Mouse (Mus musculus) liver, postnatal 0 days (tissue): ENCODE measurements at regions not wholly inside any gene's neighbourhood (a gene's known extent, or its start where the extent isn't known, plus 50 kb on each side); places are given as distances from the start of the nearest gene placed in this dataset.

Experiments used
- ATAC-seq: fragments of 200-750 bp; cut with Nextera tagmentation; 2 replicates; pipeline ENCODE4 v1.8.0; 2017; ENCODE audit warnings: mild to moderate bottlenecking, moderate library complexity
- DNase-seq: peaks from one replicate; pipeline ENCODE4 v3.0.0-alpha.2; 2016
- H3K27ac ChIP-seq: fragments of 300-500 bp; sonication (generic); 2 replicates; pipeline ENCODE4 v1.5.1; 2014; ENCODE audit warnings: antibody characterized with exemption, moderate library complexity, mild to moderate bottlenecking, low read depth
- H3K27me3 ChIP-seq: fragments of 300-500 bp; sonication (generic); 2 replicates; pipeline ENCODE4 v1.6.1; 2014; ENCODE audit warnings: low read length, control low read depth, mixed read lengths; ENCODE audit not compliant: insufficient read depth
- H3K36me3 ChIP-seq: fragments of 300-500 bp; sonication (generic); replicated peaks from 2 replicates; pipeline ENCODE4 v1.6.1; 2014; ENCODE audit warnings: mild to moderate bottlenecking, control low read depth, low read length, moderate library complexity, mixed read lengths; ENCODE audit not compliant: insufficient read depth
- H3K4me1 ChIP-seq: fragments of 300-500 bp; sonication (generic); 2 replicates; pipeline ENCODE4 v1.6.1; 2014; ENCODE audit warnings: antibody characterized with exemption, mild to moderate bottlenecking, control low read depth; ENCODE audit not compliant: insufficient read depth
- H3K4me2 ChIP-seq: fragments of 300-500 bp; sonication (generic); 2 replicates; pipeline ENCODE4 v1.6.1; 2014; ENCODE audit warnings: low read depth, mild to moderate bottlenecking, low read length, moderate library complexity, mixed read lengths
- H3K4me3 ChIP-seq: fragments of 300-500 bp; sonication (generic); 2 replicates; pipeline ENCODE4 v1.5.1; 2014; ENCODE audit warnings: low read depth, low read length
- H3K9ac ChIP-seq: fragments of 300-500 bp; sonication (generic); replicated peaks from 2 replicates; pipeline ENCODE4 v1.6.1; 2014; ENCODE audit warnings: mild to moderate bottlenecking, moderate library complexity
- H3K9me3 ChIP-seq: fragments of 300-500 bp; sonication (generic); 2 replicates; pipeline ENCODE4 v1.6.1; 2016; ENCODE audit warnings: mild to moderate bottlenecking, control low read depth, low read length, mixed read lengths
- CTCF ChIP-seq: sonication (generic); IDR thresholded peaks from 2 replicates; pipeline ENCODE4 v1.5.1; 2016; ENCODE audit warnings: antibody characterized with exemption, low read depth
- EP300 ChIP-seq: IDR thresholded peaks from 2 replicates; pipeline ENCODE4 v1.6.1; 2016; ENCODE audit warnings: antibody characterized with exemption, low read depth, mild to moderate bottlenecking
- WGBS: fragments of 180-500 bp; shearing (Covaris S2); extraction: QIAGEN DNeasy Blood & Tissue Kit; methylation state at CpG from one replicate; pipeline ENCODE4 v1.1.7; 2014; ENCODE audit not compliant: insufficient replicate concordance; 5-methylcytosine and 5-hydroxymethylcytosine counted together

DNA sequence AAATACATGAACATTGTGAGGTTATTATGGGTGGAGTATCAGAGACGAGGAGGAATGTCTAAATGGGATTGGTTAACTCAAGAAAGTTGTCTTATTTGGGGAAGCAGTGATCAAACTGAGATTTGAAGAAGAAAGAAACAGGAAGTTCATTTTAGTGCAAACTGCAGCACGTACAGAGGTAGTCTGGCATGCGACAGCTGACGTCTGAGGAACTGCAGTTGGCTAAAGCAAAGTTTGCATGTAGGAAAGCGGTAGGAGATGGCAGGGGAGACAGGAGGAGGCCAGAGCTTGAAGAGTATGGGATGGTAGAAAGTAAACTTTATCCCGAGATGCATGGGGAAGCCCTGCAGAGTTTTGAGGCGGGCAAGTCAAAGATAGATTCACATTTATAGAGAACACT, 66.5 kb upstream of the Xpr1 start:
- ATAC-seq (no peak), DNase-seq (no peak)
- H3K9ac ChIP-seq = no peak overlapping the region
- H3K4me1 ChIP-seq = no peaks in the 10 kb centered on the region
- no peak for TF ChIP-seq CTCF
- no peak overlapping the region for H3K27ac ChIP-seq
- no peak overlapping the region for H3K4me3 ChIP-seq
- no peaks in the 10 kb centered on the region for H3K27me3 ChIP-seq
- WGBS = 44% methylated on average over 7 of the region's 7 CpGs
- no peaks in the 10 kb centered on the region for H3K36me3 ChIP-seq
- H3K4me2 ChIP-seq = no peak overlapping the region
- H3K9me3 ChIP-seq = no peaks in the 10 kb centered on the region

DNA sequence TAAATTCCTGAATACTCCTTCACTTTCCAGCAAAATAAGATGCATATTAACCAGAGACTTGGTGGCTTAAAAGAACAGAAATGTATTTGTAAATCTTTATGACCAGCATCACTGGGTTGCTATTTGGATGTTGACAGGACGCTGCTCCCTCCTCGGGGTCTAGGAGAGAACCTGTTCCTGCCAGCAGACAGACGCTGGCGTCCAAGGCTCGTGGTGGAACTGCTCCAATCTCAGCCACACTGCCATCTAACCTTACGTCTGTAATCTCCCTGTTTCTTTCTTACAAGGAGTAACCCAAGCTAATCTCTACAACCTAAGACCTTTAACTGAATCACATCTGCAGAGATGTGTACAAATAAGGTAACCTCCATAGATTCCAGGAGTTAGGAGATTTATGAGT, 70.1 kb upstream of the Acbd6 start:
- H3K4me3 ChIP-seq = no peak overlapping the region
- ATAC-seq = no peak

DNA sequence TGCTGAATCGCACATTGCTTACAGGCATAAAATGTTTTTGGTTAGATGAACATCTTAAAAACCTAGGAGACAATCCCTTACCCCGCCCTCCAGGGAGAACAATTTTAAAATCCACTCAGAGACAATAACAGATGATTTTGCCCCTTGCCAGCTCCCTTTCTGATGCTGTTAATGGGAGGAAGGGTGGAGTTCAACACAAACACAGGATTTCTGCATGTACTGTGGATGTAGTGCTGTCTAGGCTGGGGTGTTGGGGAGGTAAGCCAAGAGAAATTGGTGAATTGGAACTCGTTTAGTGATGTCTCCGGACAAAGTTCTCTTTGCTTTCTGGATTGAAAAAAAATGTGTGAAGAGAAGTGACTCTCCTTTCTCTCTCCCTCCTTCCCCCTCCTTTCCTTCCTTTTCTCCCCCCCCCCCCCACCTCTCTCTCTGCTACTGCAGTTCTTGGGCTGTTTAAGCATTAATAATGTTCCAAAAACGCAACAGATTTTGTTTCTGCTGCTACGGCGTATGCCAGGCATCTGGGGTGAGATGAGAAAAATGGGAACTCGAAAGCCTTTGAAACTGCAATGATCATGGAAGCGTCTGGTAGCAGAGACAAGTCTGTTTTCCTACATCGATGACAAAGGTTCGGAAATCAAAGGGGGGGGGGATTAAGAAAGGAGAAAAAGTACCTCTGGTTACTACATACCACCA, 68.8 kb upstream of the Acbd6 start:
- H3K9ac ChIP-seq = no peak overlapping the region
- H3K9me3 ChIP-seq = no peaks in the 10 kb centered on the region
- TF ChIP-seq CTCF (no peak), EP300 (no peak)
- DNase-seq (no peak), ATAC-seq (no peak)
- H3K27ac ChIP-seq = no peak overlapping the region
- no peaks in the 10 kb centered on the region for H3K36me3 ChIP-seq
- H3K4me1 ChIP-seq = no peaks in the 10 kb centered on the region
- H3K4me2 ChIP-seq = no peak overlapping the region
- H3K4me3 ChIP-seq = no peak overlapping the region
- 70% methylated on average over 11 of the region's 11 CpGs for WGBS
- H3K27me3 ChIP-seq = no peaks in the 10 kb centered on the region

More for the DNA sequence above, 70.1 kb upstream of the Acbd6 start:
- Histone ChIP-seq H3K9ac (no peak overlapping the region), H3K4me1 (no peaks in the 10 kb centered on the region), H3K9me3 (no peaks in the 10 kb centered on the region), H3K36me3 (no peaks in the 10 kb centered on the region), H3K27ac (no peak overlapping the region), H3K4me2 (no peak overlapping the region), H3K27me3 (no peaks in the 10 kb centered on the region)
- WGBS = 74% methylated on average over 6 of the region's 6 CpGs
- TF ChIP-seq CTCF = no peak
- no peak for TF ChIP-seq EP300
- no peak for DNase-seq

DNA sequence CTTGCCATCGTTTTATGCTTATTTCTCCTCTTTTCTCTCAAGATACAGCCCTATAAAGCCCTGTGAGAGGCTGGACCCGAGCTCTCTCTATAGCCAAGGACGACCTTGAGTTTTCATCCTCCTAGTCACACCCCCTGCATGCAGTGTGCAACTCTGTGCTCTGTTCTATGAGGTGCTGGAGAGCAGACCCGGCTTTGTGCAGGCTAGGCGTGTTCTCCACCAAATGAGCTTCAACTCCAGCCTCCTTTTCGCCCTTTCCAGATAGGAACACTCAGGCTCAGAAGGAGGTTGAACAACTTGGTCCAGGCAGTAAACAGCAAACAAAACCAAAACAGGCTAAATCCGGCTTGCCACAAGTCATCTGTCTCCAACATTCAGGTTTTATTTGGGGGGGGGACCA, 67.8 kb upstream of the Acbd6 start:
- Histone ChIP-seq H3K4me2 (no peak overlapping the region), H3K27ac (no peak overlapping the region), H3K4me3 (no peak overlapping the region), H3K9me3 (no peaks in the 10 kb centered on the region), H3K36me3 (no peaks in the 10 kb centered on the region), H3K27me3 (no peaks in the 10 kb centered on the region), H3K4me1 (no peaks in the 10 kb centered on the region), H3K9ac (no peak overlapping the region)
- DNase-seq = no peak
- no peak for ATAC-seq
- 73% methylated on average over 7 of the region's 7 CpGs for WGBS
- TF ChIP-seq EP300 (no peak), CTCF (no peak)

DNA sequence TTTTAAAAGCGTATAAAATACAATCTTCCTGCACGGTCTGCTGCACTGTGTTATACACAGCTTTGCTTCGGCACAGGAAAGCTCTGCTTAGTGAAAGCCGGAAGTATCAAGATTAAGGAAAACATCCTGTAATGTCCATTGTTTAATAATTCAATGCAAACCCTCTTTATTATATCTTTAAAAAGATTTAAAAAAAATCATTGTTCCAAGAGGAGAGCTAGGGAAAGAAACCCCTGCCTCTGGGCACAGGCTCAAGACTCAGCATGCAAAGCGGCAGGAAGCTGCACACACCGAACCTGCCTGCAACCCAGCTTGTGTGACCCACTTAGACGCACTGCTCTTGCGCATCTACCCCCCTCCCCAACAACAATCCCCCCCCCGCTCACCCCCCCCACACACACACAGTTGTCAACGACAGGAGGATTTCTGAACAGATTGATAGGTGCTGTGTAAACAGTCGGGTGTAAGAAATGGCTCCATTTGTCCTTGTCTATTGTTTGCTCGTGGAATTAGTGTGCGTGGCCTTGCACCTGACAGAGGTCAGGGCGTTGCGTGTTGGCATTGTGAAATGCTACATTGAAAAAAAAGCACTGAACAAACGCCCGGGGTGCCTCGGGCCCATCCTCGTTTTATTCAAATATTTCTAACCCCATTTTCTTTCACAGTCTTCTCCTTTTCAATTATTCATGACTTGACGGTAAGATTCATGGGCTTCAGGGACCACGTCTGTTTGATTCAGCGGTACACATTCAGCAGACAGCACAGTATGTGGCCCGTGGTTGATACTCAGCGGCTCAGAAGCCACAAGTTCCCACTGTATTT, 66.5 kb upstream of the Acbd6 start:
- no peak overlapping the region for H3K9ac ChIP-seq
- DNase-seq (no peak), ATAC-seq (peak; percentile 45; the same call in 1 of the 2 replicates)
- TF ChIP-seq CTCF = no peak
- TF ChIP-seq EP300 = no peak
- no peaks in the 10 kb centered on the region for H3K27me3 ChIP-seq
- H3K9me3 ChIP-seq = no peaks in the 10 kb centered on the region
- peak overlapping the region; percentile 33; the same call in 1 of the 2 replicates for H3K4me2 ChIP-seq
- H3K27ac ChIP-seq = no peak overlapping the region
- 45% methylated on average over 24 of the region's 24 CpGs for WGBS
- no peak overlapping the region for H3K4me3 ChIP-seq
- H3K4me1 ChIP-seq = no peaks in the 10 kb centered on the region
- H3K36me3 ChIP-seq = no peaks in the 10 kb centered on the region

DNA sequence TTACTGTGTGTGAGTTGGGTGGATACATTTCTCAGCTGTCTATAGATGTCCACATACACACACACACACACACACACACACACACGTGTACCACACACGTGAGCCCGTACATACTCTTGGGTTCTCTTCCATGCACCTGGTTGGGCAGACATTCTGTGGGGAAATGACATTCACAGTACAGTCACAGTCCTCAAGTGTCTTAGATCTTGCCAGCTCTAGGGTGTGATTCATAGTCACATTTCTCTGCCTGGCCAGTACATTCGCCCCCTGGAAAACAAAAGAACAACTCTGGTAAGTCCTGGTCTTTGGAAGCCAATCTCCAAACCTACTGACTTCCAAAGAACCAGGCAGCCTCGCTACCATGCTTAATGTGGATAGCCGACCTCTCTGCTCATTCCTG, 64.6 kb upstream of the Acbd6 start:
- Histone ChIP-seq H3K4me2 (no peak overlapping the region), H3K9ac (no peak overlapping the region), H3K4me3 (no peak overlapping the region), H3K4me1 (no peaks in the 10 kb centered on the region), H3K27me3 (no peaks in the 10 kb centered on the region), H3K36me3 (no peaks in the 10 kb centered on the region), H3K27ac (no peak overlapping the region), H3K9me3 (no peaks in the 10 kb centered on the region)
- WGBS = 79% methylated on average over 6 of the region's 6 CpGs
- no peak for ATAC-seq
- no peak for DNase-seq
- TF ChIP-seq CTCF (no peak), EP300 (no peak)
